Mouse (Mus musculus) G1E (cell line): ENCODE results near the gene Spa17.

Source experiments
- CTCF ChIP-seq: IDR thresholded peaks from 2 replicates; pipeline ENCODE4 v1.5.1; 2012; ENCODE audit warnings: low read depth, low read length, inconsistent platforms, mixed read lengths
- GATA1 ChIP-seq: IDR thresholded peaks from 2 replicates; pipeline ENCODE4 v1.6.1; 2012; ENCODE audit warnings: borderline replicate concordance, low read length, inconsistent platforms, mixed read lengths

DNA sequence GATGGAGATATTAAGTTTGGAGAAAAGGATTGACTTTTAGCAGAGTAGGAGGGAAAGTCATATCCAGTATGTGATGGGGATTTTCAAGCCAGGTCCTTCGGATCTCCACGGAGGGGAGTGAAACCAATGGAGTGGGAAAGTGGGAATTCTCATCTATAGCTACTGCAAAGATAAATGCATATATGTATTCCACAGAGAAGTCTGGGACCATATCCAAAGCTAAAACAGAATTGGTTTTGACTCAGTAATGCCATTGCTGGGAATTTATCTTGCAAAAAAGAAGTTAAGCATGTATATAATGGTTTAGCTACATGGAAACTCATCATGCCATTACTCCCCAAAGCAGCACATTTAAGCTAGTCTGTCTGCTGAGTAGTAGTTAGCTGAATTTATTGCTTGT is 18.8 kb upstream of the Spa17 start:
- TF ChIP-seq CTCF (no peak), GATA1 (no peak)
